ENCODE assay signal across 8 mouse cellular contexts in genomic region chr7:126248088-126248487, GRCm38 (mm10). TPM values are rescaled to one million over a fixed set of nuclear protein-coding genes. Genes with fewer than 3 reads are reported as not detected.
DNase-seq lines count a peak whose midpoint lies in the region; ATAC-seq and TF ChIP-seq lines count a peak whose summit lies in the region.

No protein-coding gene starts in this region.

- H3ac ChIP-seq in myocyte (ENCODE audit: control insufficient read depth, insufficient read length): peak overlapping the region; percentile 2

- no peak overlapping the region for H3K4me3 ChIP-seq in kidney, postnatal 0 days (replicated peaks; ENCODE audit: low read depth, low read length)
- H3K4me3 ChIP-seq in embryonic facial prominence, embryonic 14.5 days (ENCODE audit: low read depth, low read length): 0 out of 2 replicates have a peak overlapping the region, but pooled peaks have one; percentile 10
- peak overlapping the region; percentile 25 for H3K4me3 ChIP-seq in myocyte

- DNase-seq in kidney, postnatal 0 days (ENCODE audit: low spot score): no peak
- no peak for DNase-seq in kidney, adult 18-20 months
- peak; percentile 41 for DNase-seq in embryonic facial prominence, embryonic 14.5 days (ENCODE audit: low spot score)
- peak; percentile 48 to 49 for DNase-seq in heart, postnatal 14 days
- DNase-seq in layer of hippocampus, postnatal 14 days (ENCODE audit: low spot score in 2 of 2): no peak
- DNase-seq in right cerebral cortex, adult 18-20 months: no peak
- DNase-seq in layer of hippocampus, postnatal 25 days (ENCODE audit: extremely low spot score in 1 of 2, low spot score in 1 of 2): no peak

- no peaks in the 10 kb centered on the region for H3K27me3 ChIP-seq in kidney, postnatal 0 days (ENCODE audit: insufficient read depth, low read length)
- no peaks in the 10 kb centered on the region for H3K27me3 ChIP-seq in embryonic facial prominence, embryonic 14.5 days (replicated peaks; ENCODE audit: control insufficient read depth, insufficient read depth, low read length)
- H3K27me3 ChIP-seq in myocyte (ENCODE audit: control insufficient read depth, insufficient read depth, insufficient read length): peaks cover 33% of the 10 kb centered on the region

- no peak for TF ChIP-seq CTCF in kidney, postnatal 0 days (IDR thresholded peaks at IDR 0.05; ENCODE audit: low read depth)

- ATAC-seq in kidney, postnatal 0 days (replicated peaks; ENCODE audit: low FRiP score, low read depth): peak; percentile 36; the same call in 1 of the 2 replicates
- ATAC-seq in embryonic facial prominence, embryonic 14.5 days (ENCODE audit: low read depth): 0 out of 2 replicates have a peak, but pooled peaks have one; percentile 30

- H3K4me1 ChIP-seq in kidney, postnatal 0 days (replicated peaks; ENCODE audit: insufficient read depth, low read length): peaks cover 4% of the 10 kb centered on the region; the same call in 1 of the 2 replicates
- peaks cover 5% of the 10 kb centered on the region; the same call in 1 of the 2 replicates for H3K4me1 ChIP-seq in embryonic facial prominence, embryonic 14.5 days (ENCODE audit: control insufficient read depth, insufficient read depth, low read length)

- H3K9me3 ChIP-seq in kidney, postnatal 0 days (replicated peaks; ENCODE audit: low read length): no peaks in the 10 kb centered on the region
- H3K9me3 ChIP-seq in embryonic facial prominence, embryonic 14.5 days (ENCODE audit: control insufficient read depth, low read length): no peaks in the 10 kb centered on the region

- no peak overlapping the region for H3K27ac ChIP-seq in kidney, postnatal 0 days
- H3K27ac ChIP-seq in embryonic facial prominence, embryonic 14.5 days (replicated peaks; ENCODE audit: low read depth, low read length): no peak overlapping the region

- H3K36me3 ChIP-seq in kidney, postnatal 0 days (ENCODE audit: insufficient read depth, low read length): no peaks in the 10 kb centered on the region
- no peaks in the 10 kb centered on the region for H3K36me3 ChIP-seq in embryonic facial prominence, embryonic 14.5 days (ENCODE audit: control insufficient read depth, insufficient read depth, low read length)
- no peaks in the 10 kb centered on the region for H3K36me3 ChIP-seq in myocyte (ENCODE audit: control insufficient read depth, insufficient read depth)

- 9% methylated on average over 6 of the region's 6 CpGs for WGBS in kidney, postnatal 0 days
- 4% methylated on average over 6 of the region's 6 CpGs for WGBS in embryonic facial prominence, embryonic 14.5 days

- no peaks in the 10 kb centered on the region for H3K79me2 ChIP-seq in myocyte (ENCODE audit: control insufficient read depth, insufficient read depth)

- intact Hi-C loops in heart, postnatal 14 days (cut with DNase I): no loop called here

- H3K4me2 ChIP-seq in kidney, postnatal 0 days (ENCODE audit: low read length): no peak overlapping the region
- peak overlapping the region; percentile 32; the same call in 1 of the 2 replicates for H3K4me2 ChIP-seq in embryonic facial prominence, embryonic 14.5 days (ENCODE audit: low read depth, low read length)
- H3K4me2 ChIP-seq in myocyte (ENCODE audit: low read depth): peak overlapping the region; percentile 65

- H3K9ac ChIP-seq in kidney, postnatal 0 days (ENCODE audit: low read depth, low read length): no peak overlapping the region
- peak overlapping the region; percentile 40; the same call in 1 of the 2 replicates for H3K9ac ChIP-seq in embryonic facial prominence, embryonic 14.5 days (ENCODE audit: low read depth, low read length)

- peak; percentile 55 for TF ChIP-seq POLR2A in myocyte (IDR thresholded peaks at IDR 0.05; ENCODE audit: insufficient read length, low read depth)

TF ChIP-seq in myocyte, 11 proteins besides CTCF, POLR2A, EP300 and RAD21:
- no peak for TF ChIP-seq SRF (IDR thresholded peaks at IDR 0.05; ENCODE audit: control insufficient read depth, insufficient read length, low read depth)
- TF ChIP-seq POLR2AphosphoS2 (IDR thresholded peaks at IDR 0.05; ENCODE audit: insufficient read length, low read depth): peak; percentile 39
- TF ChIP-seq TCF12 (IDR thresholded peaks at IDR 0.05; ENCODE audit: insufficient read depth, poor library complexity, severe bottlenecking): no peak
- TF ChIP-seq E2F4 (IDR thresholded peaks at IDR 0.05; ENCODE audit: insufficient read depth): no peak

RNA-seq across cellular contexts. Expression of gene Sbk1, which starts 24.3 kb away (rescaled TPM):
- 17.7 and 19.7 TPM in 2 replicates for polyA plus RNA-seq in kidney, postnatal 0 days (2015; fragmentation: Nextera tagmentation; extraction: Ambion mirVana)
- polyA plus RNA-seq in embryonic facial prominence, embryonic 14.5 days (2014; fragmentation: Nextera tagmentation; extraction: Ambion mirVana): 36.3 and 46.6 TPM in 2 replicates
- 10 to 100 TPM; 77.7 to 82.2 TPM for total RNA-seq in heart, postnatal 14 days (2021)
- 16.1 TPM for polyA plus RNA-seq in myocyte (2012; fragmentation: generic; extraction: Trizol)
- 100 to 1,000 TPM; 137 to 140 TPM for total RNA-seq in layer of hippocampus, postnatal 14 days (2021)
- 10 to 100 TPM; 98.2 to 99.0 TPM for total RNA-seq in layer of hippocampus, postnatal 25 days (2021)

RNA-seq across cellular contexts. Expression of gene Xpo6, which starts 47.8 kb away (rescaled TPM):
- 30.1 and 31.5 TPM in 2 replicates for polyA plus RNA-seq in kidney, postnatal 0 days (2015; fragmentation: Nextera tagmentation; extraction: Ambion mirVana)
- polyA plus RNA-seq in embryonic facial prominence, embryonic 14.5 days (2014; fragmentation: Nextera tagmentation; extraction: Ambion mirVana): 53.3 and 54.3 TPM in 2 replicates
- total RNA-seq in heart, postnatal 14 days (2021): 10 to 100 TPM; 34.8 to 36.3 TPM
- polyA plus RNA-seq in myocyte (2012; fragmentation: generic; extraction: Trizol): 36.4 TPM
- total RNA-seq in layer of hippocampus, postnatal 14 days (2021): 100 to 1,000 TPM in 1 of 2 experiments, 10 to 100 TPM in 1; 94.8 to 102 TPM
- 10 to 100 TPM; 90.6 to 96.2 TPM for total RNA-seq in layer of hippocampus, postnatal 25 days (2021)

Comparison
In these comparisons a context has a peak if more than half of its experiments do, and no peak if none do; other contexts are left out.
1. DNase-seq: peak in embryonic facial prominence, embryonic 14.5 days (single experiment) and heart, postnatal 14 days (2 of 2); none in kidney, postnatal 0 days (single experiment), kidney, adult 18-20 months (single experiment), layer of hippocampus, postnatal 14 days (0 of 2), right cerebral cortex, adult 18-20 months (single experiment) and layer of hippocampus, postnatal 25 days (0 of 2).